Mouse (Mus musculus) bone marrow macrophage, adult 2 months (primary cell): ENCODE data around the gene Hist1h4i.

ENCODE experiments used
- CTCF ChIP-seq: IDR thresholded peaks from 2 replicates; pipeline ENCODE4 v1.5.1; 2012; ENCODE audit warnings: low read depth, mild to moderate bottlenecking, low read length, moderate library complexity
- POLR2A ChIP-seq: IDR thresholded peaks from 2 replicates; pipeline ENCODE4 v1.6.1; 2012; ENCODE audit warnings: mild to moderate bottlenecking, low read depth, low read length, borderline replicate concordance

DNA sequence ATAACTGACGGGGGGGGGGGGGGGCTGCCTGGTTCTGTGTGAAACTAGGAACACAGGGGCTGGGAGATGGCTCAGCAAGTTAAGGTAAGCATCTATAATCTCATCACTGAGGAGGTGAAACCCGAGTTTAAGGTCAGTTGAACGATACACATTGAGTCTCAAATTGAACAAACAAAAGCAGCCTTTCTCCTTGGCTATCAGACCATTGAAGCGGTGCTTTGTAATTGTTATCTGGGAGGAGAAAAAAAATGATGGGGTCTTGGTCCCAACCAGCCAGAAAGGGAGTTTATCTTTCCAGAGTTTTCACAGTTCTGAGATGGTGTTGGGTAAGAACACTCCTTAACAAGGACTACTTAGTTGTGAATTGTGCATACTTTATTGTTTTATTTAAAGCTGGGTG is 43.3 kb downstream of the Hist1h4i start:
- TF ChIP-seq CTCF, result no peak
- TF ChIP-seq POLR2A, result no peak
